Mouse (Mus musculus) macrophage (primary cell): ENCODE measurements around the gene Tmem108. TPM values are rescaled to one million over a fixed set of nuclear protein-coding genes. Genes with fewer than 3 reads are reported as not detected.

Experiments
- H3K27ac ChIP-seq: fragments of 350-480 bp; formaldehyde crosslinking; 2 replicates; pipeline ENCODE4 v1.9.0; 2021
- H3K36me3 ChIP-seq: fragments of 350-480 bp; formaldehyde crosslinking; 2 replicates; pipeline ENCODE4 v1.9.0; 2021; ENCODE audit errors: inconsistent target
- H3K4me3 ChIP-seq: fragments of 350-480 bp; formaldehyde crosslinking; 2 replicates; pipeline ENCODE4 v1.9.0; 2021; ENCODE audit errors: inconsistent target
- H3K79me2 ChIP-seq: fragments of 350-480 bp; formaldehyde crosslinking; 2 replicates; pipeline ENCODE4 v1.9.0; 2021; ENCODE audit errors: inconsistent target
- WGBS: methylation state at CpG from one replicate; pipeline ENCODE4 v1.1.7; 2026; ENCODE audit warnings: inconsistent platforms; ENCODE audit not compliant: missing documents; 5-methylcytosine and 5-hydroxymethylcytosine counted together
- polyA plus RNA-seq: library from polyadenylated mRNA; stranded (reverse); fragments of 250-400 nt; gene quantifications from 3 replicates; pipeline ENCODE4 v1.2.4, GENCODE M21; 2018; ENCODE audit warnings: inconsistent platforms

The Tmem108 gene
- polyA plus RNA-seq, 1 experiment from 2014 or later, result not detected

GRCm38 (mm10) chr9:103591962-103592361 is 169.7 kb downstream of the Tmem108 start:
- no peaks in the 10 kb centered on the region for H3K79me2 ChIP-seq
- no peaks in the 10 kb centered on the region for H3K36me3 ChIP-seq
- no peak overlapping the region for H3K4me3 ChIP-seq
- no peak overlapping the region for H3K27ac ChIP-seq
- WGBS, result 87% methylated on average over 4 of the region's 4 CpGs

GRCm38 (mm10) chr9:103590801-103591200 is 170.8 kb downstream of the Tmem108 start:
- Histone ChIP-seq H3K79me2 (no peaks in the 10 kb centered on the region), H3K4me3 (no peak overlapping the region), H3K27ac (no peak overlapping the region), H3K36me3 (no peaks in the 10 kb centered on the region)
- WGBS, result 85% methylated on average over 5 of the region's 5 CpGs

DNA sequence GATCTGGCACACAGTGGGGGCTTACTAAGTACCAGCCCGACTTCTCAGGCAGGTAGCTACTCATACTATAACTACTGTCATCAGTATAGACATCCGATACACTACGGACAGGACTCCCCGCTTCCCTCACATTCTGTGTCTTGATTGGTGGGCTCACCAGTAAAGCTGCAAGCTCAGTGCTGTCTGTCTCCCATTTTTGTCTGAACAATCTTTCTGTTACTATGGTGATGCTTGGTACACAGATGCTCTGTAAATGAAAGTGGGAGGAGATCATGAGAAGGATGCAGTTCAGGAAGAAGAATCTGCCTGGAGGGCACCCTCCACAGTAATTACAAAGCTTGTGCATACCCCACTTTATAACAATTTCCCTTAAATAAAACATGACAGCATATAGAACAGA is 176.8 kb downstream of the Tmem108 start:
- Histone ChIP-seq H3K79me2 (no peaks in the 10 kb centered on the region), H3K27ac (no peak overlapping the region), H3K36me3 (no peaks in the 10 kb centered on the region), H3K4me3 (no peak overlapping the region)
- WGBS, result 86% methylated on average over 4 of the region's 4 CpGs

- Histone ChIP-seq H3K36me3 (no peaks in the 10 kb centered on the region), H3K79me2 (no peaks in the 10 kb centered on the region), H3K4me3 (no peak overlapping the region), H3K27ac (no peak overlapping the region)
- 90% methylated on average over 10 of the region's 10 CpGs for WGBS
These were observed 179.2 kb downstream of the Tmem108 start for GRCm38 (mm10) chr9:103582249-103582961.

- no peak overlapping the region for H3K4me3 ChIP-seq
- no peaks in the 10 kb centered on the region for H3K36me3 ChIP-seq
- H3K79me2 ChIP-seq, result no peaks in the 10 kb centered on the region
- no peak overlapping the region for H3K27ac ChIP-seq
- WGBS, result 95% methylated on average over 6 of the region's 6 CpGs
These were observed 181.0 kb downstream of the Tmem108 start for GRCm38 (mm10) chr9:103580621-103581020.

GRCm38 (mm10) chr9:103580186-103580585 is 181.5 kb downstream of the Tmem108 start:
- no peak overlapping the region for H3K27ac ChIP-seq
- H3K4me3 ChIP-seq, result no peak overlapping the region
- WGBS, result 92% methylated on average over 4 of the region's 4 CpGs
- H3K79me2 ChIP-seq, result no peaks in the 10 kb centered on the region
- no peaks in the 10 kb centered on the region for H3K36me3 ChIP-seq

DNA sequence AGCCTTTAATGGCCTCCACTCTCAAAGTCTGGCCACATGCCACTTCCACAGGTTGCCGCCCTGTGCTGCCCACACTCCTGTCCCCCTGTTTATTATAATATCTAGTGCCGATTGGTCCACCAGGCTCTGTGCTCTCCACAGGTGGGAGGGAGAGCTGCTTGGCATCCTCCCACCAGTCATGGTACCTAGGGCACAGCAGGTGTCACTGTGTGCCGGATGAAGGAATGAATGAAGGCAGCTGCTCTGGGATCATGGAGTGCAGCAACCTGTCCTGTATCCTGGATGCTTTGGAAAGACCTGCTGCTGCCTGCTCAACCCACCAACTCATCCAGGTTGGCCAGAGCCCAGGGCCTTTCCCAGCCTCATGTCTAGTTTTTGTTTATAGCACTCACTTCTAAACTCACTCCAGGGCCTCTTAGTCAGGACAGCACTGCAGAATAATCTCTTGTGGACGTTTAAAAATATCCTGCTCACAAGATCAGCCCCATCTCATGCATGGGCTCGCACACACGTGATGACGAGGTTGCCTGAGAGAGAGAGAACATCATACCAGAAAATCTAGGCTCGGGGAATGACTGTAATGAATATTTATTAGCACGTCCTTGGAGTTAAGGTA is 182.1 kb downstream of the Tmem108 start:
- no peak overlapping the region for H3K27ac ChIP-seq
- no peak overlapping the region for H3K4me3 ChIP-seq
- no peaks in the 10 kb centered on the region for H3K79me2 ChIP-seq
- no peaks in the 10 kb centered on the region for H3K36me3 ChIP-seq
- WGBS, result 93% methylated on average over 9 of the region's 9 CpGs

DNA sequence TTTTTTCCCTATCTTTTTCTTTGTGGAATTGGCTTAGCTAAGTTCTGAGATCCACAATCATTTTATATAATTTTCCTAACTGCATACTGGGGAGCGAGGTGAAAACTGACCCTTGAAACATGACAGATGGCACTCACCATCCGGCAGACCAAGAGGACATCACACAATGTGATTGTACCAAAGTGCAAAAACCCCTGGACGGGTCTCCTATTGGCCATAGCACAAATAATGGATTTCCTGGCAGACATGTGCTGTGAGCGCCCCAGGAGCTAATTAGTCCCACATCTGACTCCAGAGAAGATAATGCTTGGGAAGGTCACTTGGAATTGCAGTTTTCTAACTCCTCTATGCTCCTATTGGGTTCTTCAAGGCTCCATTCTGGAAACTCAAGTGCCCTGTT is 183.9 kb downstream of the Tmem108 start:
- no peak overlapping the region for H3K27ac ChIP-seq
- 77% methylated on average over 4 of the region's 4 CpGs for WGBS
- no peaks in the 10 kb centered on the region for H3K36me3 ChIP-seq
- no peaks in the 10 kb centered on the region for H3K79me2 ChIP-seq
- H3K4me3 ChIP-seq, result no peak overlapping the region

DNA sequence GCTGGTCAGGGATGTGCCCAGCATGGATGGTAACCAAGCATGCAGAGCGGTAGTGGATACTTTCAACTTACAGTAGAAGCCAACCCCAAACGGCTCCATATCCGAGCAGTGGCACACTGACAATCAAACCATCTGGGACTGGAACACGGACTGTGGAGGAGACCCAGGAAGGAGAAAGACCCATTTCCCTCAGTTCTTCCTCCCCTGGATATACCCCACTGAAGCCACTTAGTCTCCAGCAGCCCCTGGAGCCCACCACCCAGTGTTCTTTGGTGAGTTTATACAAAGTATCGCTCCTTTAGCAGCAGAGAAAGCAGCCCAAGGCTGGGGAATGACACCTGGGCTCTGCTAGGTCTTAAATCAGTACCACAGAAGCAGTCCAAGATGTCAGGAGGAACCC is 184.5 kb downstream of the Tmem108 start:
- Histone ChIP-seq H3K27ac (no peak overlapping the region), H3K79me2 (no peaks in the 10 kb centered on the region), H3K36me3 (no peaks in the 10 kb centered on the region), H3K4me3 (no peak overlapping the region)
- WGBS, result 86% methylated on average over 5 of the region's 5 CpGs

- WGBS, result 97% methylated on average over 3 of the region's 5 CpGs
- no peaks in the 10 kb centered on the region for H3K36me3 ChIP-seq
- no peaks in the 10 kb centered on the region for H3K79me2 ChIP-seq
- H3K27ac ChIP-seq, result no peak overlapping the region
- no peak overlapping the region for H3K4me3 ChIP-seq
These were observed 185.7 kb downstream of the Tmem108 start for GRCm38 (mm10) chr9:103575901-103576300.

DNA sequence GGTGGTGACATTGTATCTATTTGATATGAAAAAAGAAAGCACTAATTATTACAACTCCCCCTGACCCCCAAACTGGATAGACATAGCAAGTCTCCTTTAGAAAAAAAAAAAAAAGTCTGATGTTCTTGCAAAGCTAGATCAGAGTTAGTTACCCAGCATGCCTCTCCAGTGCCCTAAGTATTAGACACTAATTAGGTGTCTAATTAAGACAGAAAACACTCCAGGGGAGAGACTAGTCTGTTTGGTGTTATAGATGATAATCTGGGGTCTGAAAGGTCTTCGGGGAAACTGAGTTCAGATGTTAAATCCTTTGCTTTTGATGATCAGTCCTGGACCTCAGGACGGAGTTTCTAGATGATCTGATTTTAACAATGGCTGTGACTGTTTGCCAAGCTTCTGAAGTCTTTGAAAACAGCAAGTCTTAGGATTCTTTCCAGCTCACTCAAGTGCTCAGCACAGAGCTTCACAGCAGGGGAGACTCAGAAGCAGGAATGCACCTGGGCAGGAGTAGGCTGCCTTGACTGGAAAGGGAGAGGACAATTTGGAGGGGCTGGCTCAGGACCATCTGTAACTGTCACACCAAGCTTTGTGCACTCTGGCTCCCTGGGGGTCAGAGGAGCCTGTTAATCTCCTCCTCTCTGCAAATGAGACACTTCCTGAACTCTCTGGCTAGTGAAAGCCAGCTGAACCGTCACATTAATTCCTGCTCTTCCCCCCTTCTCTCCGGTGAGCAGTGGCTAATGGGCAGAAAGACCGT is 187.5 kb downstream of the Tmem108 start:
- no peak overlapping the region for H3K4me3 ChIP-seq
- no peaks in the 10 kb centered on the region for H3K36me3 ChIP-seq
- WGBS, result 37% methylated on average over 5 of the region's 5 CpGs
- H3K79me2 ChIP-seq, result no peaks in the 10 kb centered on the region
- no peak overlapping the region for H3K27ac ChIP-seq

DNA sequence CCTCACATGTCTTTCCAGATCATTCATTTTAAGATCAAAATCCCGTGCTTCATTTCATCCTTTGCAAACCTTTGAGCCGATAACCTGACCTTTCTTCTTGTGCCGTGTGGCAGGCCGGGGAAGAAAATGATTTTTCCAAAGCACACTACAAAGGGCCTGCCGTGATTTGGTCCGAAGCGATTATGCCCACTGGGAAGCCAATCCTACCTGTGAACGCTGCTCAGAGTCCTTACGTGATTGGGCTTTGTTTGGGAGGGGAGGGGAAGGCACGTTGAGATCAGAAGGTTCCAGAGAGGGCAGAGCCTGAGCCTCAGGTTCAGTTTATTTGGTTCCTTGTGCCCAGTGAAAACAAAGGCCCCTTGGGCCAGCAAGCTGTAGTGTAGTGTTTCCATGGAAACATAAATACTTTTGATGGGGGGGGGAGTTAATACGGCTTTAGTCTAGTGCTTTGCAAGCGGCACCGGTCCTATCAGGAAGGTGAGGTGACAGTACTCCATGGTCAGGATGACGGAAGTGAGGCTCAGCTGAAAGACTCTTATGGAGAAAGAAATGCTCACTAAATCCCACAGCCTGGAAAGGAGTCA is 191.4 kb downstream of the Tmem108 start:
- Histone ChIP-seq H3K27ac (no peak overlapping the region), H3K36me3 (no peaks in the 10 kb centered on the region), H3K79me2 (no peaks in the 10 kb centered on the region), H3K4me3 (no peak overlapping the region)
- 85% methylated on average over 14 of the region's 14 CpGs for WGBS

GRCm38 (mm10) chr9:103568983-103569382 is 192.7 kb downstream of the Tmem108 start:
- Histone ChIP-seq H3K79me2 (no peaks in the 10 kb centered on the region), H3K4me3 (no peak overlapping the region)
- 89% methylated on average over 9 of the region's 9 CpGs for WGBS

GRCm38 (mm10) chr9:103565186-103565585 is 196.5 kb downstream of the Tmem108 start:
- Histone ChIP-seq H3K36me3 (no peaks in the 10 kb centered on the region), H3K4me3 (no peak overlapping the region), H3K27ac (no peak overlapping the region), H3K79me2 (no peaks in the 10 kb centered on the region)
- WGBS, result 91% methylated on average over 9 of the region's 9 CpGs

More at GRCm38 (mm10) chr9:103568983-103569382, 192.7 kb downstream of the Tmem108 start:
- Histone ChIP-seq H3K27ac (no peak overlapping the region), H3K36me3 (no peaks in the 10 kb centered on the region)
